Mouse (Mus musculus) common myeloid progenitor, adult 5-6 weeks (primary cell): ENCODE results near the gene Lrrn4. TPM values are rescaled to one million over a fixed set of nuclear protein-coding genes. Genes with fewer than 3 reads are reported as not detected.

Experiments used
- ATAC-seq: replicated peaks from 2 replicates; pipeline ENCODE4 v1.8.0; 2016; ENCODE audit warnings: low read depth, mild to moderate bottlenecking, moderate TSS enrichment, inconsistent platforms; ENCODE audit not compliant: poor library complexity, severe bottlenecking
- total RNA-seq: library from RNA; stranded (forward); fragments of 200-1000, 187-1606 nt; gene quantifications from 2 replicates; pipeline ENCODE4 v1.2.3, GENCODE M21; 2017

The Lrrn4 gene
- total RNA-seq: 0.49 and 0.82 TPM in 2 replicates

DNA sequence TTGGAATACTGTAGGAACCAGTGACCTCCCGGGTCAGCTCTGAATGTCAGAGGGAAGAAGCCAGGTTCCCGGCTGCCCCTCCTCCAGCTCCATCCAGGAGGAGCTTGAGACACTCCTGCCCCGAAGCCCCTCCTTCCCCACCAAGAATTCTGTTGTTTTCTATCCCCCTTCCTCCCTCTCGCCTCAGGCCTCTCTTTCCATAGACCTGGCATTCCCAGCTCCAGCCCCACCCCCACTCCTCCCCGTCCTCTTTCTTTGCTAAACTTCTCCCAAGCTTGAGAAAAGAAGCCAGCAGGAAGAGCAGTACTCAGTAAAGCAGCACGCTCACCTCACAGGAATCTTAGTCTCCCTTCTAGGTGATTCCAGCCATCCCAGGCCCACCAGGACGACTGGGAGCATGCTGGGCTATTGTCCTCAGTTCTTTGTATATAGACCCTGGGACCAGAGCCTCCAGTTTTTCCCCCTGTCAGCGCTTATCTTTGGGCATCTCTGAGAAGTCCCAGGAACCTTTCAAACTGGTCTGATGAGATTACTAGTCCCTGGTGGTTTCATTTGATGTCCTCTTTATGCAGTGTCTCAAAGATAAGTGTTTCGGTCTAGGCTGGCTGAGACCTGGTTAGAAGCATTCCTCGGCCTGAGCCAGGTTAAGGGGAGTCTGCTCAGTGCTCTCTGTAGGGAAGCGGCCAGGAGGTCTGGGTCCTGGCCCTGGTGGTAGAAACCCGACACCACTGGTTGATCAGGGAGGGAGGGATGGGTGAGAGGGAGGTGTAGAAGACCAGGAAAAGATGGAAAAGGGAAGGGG is at the start of gene Lrrn4:
TSS of gene Lrrn4 (minus strand) at position 48 of the 802 bp plus-strand sequence.
- ATAC-seq: no peak

DNA sequence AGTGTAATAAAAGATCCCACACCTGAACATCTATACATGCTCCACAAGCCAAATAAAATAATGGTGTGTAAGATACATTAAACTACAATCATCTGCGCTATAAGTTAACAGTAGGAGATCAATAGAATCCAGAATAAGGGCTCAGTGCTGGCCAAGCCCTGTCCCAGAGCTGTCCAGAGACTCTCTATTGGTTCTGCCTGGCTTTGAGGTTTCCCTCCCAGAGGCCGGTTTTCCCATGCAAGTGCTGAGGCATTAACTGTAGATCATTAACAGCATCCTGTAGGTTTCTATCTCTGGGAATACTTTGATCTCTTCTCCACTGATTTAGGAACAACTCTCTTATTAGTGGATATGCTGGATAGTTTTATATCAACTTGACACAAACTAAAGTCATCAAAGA is 48.3 kb upstream of the Lrrn4 start:
- ATAC-seq: no peak

DNA sequence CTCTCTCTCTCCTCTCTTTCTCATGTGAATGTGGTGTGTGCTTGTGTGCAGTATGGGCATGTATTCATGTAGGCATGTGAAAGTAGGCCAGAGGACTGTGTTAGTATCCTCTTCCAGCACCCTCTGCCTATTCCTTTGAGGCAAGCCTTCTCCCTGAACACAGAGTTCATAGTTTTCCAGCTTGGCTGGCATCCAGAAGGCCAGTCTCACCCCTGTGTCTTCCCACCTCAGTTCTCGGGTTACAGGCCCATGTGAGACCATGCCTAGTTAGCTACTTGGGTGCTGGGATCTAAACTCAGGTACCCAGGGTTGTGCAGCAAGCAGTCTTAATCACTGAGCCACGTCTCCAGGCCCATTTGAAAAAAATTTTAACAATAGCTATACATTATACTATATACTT is 47.2 kb upstream of the Lrrn4 start:
- no peak for ATAC-seq

DNA sequence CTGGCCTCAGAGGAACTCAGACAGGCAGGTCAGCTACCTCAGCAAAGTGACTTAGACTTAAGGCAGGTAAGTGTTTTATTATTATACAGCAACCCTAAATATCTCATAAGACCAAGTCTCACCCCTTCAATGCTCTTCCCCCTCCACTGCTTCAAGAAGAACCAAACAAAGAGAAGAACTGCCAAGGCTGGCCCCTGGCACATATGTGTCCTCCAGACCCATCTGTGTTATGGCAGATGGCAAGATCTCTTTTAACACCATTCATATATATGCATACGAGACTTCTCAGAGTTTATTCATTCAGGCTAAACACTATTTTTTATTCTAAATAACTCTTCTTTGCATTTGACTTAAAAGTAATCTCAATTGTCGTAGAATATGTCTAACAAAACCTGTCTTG is 46.6 kb upstream of the Lrrn4 start:
- no peak for ATAC-seq

DNA sequence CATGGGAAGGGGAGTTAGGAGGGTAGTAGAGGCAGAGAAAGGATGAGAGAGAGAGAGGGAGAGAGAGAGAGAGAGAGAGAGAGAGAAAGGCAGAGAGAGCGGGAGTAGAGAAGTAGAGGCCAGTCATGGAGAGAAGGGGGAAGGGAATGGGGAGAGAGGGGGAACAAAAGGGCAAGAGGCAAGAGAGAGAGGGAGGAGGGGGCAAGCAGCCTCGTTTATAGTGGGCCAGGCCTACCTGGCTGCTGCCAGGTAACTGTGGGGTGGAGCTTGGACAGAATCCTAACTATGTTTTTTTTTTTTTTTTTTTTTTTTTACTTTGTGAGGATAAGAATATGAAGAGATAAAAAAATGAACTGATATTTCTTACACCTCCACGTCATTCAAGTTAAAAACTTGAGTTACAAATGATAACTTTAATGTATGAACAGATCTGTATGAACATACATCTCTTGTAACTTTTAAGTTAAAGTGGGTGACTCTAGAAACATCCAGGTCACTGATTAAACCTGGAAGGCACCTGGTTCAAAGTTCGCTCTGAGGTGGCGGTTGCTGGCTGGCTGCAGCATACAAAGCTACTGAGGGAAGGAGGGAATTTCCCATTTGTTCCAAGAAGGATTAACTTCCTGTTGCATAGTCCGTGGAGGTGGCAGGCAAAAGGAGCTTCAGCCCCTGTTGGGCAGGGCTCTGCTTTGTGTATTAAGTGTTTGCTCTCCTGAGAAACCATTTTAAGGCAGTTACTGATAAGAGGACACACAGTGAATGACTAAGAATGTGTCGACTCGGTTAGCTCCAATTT is 42.8 kb upstream of the Lrrn4 start:
- no peak for ATAC-seq

DNA sequence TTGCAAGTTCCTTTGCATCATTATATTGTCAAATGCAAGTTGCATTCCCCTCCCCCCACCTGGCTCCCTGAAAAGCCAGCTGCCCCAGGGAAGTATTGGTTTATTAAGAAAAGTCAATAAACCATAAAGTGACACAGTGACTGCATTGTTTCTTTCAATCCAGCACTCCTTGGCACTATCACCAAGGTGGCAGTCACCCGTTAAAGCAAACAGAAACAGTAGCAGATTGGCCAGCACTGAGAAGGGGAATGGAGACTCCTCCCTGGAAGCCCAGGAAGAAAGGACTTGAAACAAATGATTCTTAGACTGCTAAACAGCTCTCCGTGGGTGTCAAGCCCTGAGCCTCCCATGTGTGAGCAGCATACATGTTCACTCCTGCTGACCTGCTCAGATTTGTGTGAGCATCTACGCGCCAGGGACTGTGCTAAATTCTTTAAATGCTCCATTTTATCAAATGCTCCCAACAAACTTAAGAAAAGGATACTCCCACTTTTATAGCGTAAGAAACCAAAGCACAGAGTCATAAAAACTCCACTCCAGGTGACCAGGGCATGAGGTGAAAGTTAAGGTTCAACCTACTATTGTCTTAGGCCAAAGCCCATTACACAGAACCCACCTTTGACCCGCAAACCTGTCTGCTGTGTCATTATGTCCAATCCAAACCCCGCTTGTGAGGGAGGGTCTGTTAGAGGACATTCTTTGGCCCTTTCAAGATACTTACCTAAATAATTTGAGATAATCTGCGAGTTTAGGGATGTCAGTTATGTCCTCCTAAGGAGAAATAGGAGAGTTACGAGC is 41.6 kb upstream of the Lrrn4 start:
- ATAC-seq: no peak

DNA sequence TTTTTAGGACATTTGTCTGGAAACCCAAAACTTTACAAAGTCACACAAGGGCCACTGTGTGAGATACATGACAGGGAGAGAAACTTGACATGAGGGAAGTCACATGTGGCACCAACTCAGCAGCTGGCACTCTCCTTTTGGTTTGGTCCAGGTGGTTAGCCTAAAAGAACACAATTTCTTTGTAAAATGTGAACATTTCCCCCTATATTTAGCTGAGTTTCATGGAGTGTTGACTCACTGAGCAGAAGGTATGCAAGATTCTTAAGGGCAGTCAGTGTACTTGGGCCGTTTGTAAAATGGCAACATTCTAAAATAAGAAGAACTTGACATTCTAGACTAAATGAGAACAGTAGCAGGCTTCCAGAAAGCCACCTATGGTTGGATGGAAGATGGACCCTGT is 34.1 kb upstream of the Lrrn4 start:
- ATAC-seq: no peak

DNA sequence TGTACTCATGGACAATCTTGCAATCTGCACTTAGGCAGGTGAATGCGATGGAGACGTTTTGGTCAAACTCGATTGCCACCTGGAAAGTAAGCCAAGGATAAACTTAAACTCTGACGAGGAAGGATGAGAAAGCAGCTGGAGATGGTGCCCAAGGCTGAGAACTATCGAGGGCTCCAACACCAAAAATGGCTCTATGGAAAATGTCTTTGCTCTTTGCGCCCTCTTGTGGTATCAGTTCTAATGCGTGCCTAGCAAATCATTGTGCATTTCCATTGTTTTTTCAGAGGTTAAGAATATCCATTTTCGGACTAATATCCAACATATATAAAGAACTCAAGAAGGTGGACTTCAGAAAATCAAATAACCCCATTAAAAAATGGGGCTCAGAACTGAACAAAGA is 26.1 kb upstream of the Lrrn4 start:
- ATAC-seq: peak; percentile 79; the same call in 1 of the 2 replicates

DNA sequence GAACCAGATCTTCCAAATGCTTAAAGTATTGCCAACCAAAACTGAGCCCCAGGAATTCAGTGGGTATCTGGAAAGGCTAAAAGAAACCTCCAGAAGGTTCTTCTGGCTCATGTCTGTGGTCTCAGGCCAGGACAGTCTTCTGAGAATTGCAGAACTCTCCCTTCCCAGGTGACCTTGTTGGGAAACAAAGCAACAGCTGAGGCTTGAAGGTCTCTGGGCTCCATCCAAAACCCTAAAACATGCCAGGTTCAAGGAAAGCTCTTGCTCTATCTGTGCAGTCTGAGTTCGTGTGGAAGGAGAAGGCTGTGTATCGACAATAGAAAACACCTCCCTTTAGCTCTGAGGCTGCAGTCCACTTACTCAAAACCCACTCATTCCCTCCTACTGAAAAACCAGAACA is 24.3 kb upstream of the Lrrn4 start:
- no peak for ATAC-seq

DNA sequence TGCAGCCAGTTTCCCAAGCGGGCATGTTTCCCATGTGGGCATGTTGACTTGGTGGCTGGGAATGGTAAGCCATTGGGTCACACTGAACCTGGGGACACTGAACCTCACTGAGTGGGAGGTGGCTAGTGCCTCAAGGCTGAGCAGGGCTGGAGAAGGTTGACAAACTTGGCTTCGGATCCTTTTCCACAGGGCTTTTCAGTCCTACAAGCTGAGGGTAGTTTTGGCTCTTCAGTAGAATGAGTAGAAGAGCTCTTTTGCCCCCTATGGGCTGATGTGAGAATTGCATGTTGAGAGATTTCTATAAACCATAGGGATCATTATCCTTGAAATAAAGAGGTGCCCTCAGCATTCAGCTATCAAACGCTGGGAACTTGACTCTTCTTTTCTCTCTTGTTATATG is 22.8 kb upstream of the Lrrn4 start:
- peak; percentile 76 for ATAC-seq

DNA sequence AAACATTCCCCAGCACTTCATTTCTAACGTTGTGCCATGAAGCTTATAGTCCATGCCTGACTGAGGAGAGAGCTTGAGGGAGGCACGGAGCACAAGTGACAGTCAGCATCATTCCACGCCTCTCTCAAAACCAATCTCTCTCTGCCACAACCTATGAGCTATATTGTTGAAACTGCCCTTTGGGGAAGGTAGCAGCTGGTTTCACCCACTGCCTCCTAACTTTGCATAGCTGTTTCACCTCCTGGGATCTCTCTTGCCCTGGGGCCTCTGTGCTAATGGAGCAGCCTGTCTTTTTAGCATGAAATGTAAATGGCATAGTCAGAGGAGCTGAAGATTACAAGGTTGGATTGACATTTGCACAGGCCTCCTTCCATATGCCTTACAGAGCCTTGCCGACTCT is 21.4 kb upstream of the Lrrn4 start:
- ATAC-seq: no peak

DNA sequence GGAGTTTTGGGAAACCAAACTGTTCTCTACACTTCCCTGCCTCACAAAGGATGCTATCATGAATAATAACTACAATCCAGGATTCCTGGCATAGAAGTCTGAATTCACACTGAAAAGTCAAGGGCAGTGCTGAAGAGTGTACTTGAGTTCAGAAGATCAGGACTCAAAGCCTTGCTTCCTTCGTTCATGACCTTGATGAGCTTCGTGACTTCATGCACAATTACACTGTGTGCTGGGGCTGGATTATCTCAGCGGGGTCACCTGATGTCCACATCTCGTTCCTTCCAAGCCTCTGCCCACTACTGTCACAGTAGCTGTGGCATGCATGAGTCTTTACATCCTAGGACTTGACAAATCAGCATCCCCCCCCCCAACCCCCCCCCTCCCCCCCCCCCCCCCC is 20.9 kb upstream of the Lrrn4 start:
- no peak for ATAC-seq

DNA sequence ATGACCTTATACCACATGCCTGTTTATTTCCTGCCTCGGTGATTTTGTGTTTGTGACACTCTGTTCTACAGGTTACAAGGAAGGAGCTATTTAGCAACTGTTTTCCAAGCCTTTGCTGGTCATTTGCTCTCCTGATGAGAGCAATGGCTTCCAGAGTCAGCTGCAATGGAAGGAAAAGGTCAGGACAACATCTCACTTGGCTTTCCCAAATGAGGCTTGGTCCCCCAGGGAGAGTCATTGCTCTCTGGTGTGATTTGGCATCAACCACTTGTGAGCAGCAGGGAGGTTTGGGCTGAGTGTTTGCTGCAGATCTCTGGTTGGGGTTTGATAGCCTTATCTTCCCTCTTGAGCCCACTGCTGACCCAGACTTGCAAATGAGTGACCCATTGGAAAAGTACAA is 19.9 kb upstream of the Lrrn4 start:
- ATAC-seq: no peak

DNA sequence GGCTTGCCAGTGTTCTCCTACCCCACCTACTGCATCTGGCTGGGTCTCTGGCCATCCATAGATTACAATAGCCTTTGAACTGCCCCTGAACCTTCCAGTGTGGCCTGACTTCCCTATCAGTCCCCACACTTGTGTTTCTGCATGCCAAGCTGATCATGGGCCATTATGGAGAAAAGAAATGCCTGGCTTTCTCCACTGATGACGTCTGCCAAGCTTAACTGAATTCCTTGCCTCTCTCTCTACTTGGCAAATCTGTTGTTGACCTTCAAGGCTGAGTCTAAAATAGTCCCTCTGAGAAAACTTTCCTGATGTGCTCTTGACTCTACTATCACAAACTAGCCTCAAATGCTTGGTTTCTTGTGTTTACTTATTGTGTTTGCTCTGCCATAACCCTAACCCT is 17.5 kb upstream of the Lrrn4 start:
- ATAC-seq: no peak

DNA sequence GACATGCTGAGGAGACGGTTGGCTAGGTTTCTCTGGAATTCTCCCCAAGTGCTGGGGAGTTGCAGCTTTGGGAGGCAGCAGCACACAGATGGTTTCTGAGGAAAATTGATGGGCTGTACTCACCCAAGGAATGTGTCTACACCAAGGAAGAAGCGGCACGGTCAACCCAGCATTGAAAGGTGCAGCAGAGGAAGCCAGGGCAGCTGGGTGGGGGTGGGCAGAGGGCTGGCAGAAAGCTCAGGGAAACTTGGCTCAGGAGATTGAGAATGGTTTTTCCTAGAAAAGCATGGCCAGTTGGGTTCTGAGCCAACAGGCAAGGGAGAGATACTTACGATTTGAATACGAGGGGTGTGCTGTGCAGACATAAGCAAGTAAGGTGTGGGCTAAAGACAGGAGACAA is 13.1 kb upstream of the Lrrn4 start:
- no peak for ATAC-seq

DNA sequence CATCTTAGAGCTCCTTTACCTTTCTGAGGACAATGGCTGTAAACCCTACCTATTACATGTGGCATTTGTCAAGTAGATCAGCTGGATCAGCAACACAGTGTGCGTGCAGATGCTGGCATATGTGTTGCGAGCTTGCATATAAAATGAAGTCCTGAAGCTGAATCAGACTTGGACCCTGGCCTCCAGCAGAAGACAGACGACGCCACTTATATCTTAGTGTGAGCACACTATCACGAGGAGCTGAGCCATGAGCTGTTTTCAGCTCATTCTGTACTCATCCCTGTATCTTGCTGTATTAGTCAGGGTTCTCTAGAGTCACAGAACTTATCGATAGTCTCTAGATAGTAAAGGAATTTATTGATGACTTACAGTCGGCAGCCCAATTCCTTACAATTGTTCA is 4.6 kb upstream of the Lrrn4 start:
- ATAC-seq: no peak

DNA sequence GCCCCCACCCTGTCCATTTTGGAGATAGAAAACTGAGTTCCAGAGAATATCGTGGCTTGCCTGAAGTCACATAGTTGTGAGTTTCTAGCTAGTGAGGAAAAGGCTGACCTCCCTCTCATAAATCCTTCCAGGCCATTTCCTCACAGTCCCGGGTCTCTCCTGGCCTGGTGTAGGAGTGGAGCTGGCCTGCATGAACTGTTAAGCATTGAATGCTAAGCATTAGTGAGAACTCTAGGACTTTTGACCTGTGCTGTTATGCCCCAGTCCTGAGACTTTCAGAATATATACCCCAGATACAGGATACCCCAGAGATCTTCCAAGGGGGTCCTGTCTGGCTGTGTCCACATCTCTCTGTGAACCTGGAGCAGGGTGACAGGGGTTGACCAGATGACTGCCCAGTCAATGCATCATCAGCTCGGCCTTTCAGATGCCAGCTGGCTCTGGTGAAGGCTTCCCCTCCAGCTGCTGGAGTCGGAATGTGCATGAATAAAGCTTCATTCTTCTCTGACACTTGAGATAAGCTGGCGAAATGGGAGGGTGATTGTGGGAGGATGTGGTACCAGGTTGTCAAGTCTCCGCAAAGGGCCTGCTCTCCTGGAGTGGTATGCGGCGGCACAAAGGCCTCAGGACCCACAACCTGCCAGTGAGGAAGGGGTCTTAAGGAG is 3.7 kb upstream of the Lrrn4 start:
- ATAC-seq: no peak

DNA sequence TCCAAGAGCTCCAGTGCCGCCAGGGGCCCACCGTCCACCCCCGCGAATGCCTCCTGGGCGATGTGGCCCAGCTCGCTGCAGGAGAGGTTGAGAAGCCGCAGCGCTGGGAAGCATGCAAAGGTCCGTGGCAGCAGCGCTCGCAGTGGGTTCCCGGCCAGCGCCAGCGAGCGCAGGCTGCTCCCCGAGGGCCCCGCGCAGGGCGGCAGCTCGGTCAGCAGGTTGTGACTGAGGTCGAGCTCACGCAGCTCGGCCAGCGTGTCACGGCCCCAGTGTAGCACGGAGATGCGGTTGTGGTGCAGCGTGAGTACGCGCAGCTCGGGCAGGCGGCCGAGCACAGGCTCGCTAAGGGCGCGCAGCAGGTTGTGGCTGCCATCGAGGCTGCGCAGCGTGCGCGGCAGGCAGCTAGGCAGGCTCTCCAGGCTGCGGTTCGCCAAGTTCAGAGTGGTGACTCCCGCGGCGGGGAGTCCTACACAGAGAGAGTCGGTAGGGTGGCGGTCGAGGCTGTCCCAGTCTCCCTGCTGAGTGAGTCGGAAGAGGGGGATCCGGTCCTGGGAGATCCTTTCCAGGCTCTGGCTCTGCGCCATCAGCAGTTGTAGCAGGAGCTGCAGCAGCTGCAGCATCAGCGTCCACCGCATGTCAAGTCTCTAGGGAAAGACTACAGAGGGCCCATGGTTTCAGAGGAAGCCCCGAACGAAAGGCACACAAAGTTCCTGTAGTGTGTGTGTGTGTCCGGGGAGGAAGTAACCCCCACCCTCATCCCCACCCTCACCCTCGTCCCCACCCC is 1.2 kb downstream of the Lrrn4 start:
- ATAC-seq: peak; percentile 70

DNA sequence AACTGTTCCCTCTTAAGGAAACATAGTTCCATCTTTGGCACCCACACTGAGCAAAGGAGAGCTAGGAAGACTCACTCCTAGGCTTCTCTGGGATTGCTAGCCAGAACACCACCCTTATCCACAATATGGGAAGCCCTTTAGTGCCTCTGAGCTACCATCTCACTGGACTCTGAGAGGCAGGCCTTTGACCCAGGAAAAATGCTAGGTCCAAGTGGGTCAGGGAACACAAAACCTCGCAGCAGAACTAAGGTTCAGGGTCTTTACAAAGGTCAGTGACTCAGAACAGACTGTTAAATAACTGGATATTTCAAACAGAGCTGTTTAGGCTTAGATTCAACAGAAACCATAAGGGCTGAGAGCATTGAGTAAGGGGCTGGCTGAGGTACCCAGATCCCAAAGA is 3.7 kb downstream of the Lrrn4 start:
- no peak for ATAC-seq
